Mouse (Mus musculus) hindbrain, postnatal 0 days (tissue): Measurements from ENCODE around the gene Ffar1. TPM values are rescaled to one million over a fixed set of nuclear protein-coding genes. Genes with fewer than 3 reads are reported as not detected.

Experiments used
- ATAC-seq: fragments of 200-750 bp; cut with Nextera tagmentation; 2 replicates; pipeline ENCODE4 v1.8.0; 2017; ENCODE audit warnings: mild to moderate bottlenecking, moderate TSS enrichment, moderate library complexity
- DNase-seq: peaks from one replicate; pipeline ENCODE4 v3.0.0-alpha.2; 2015; ENCODE audit warnings: low spot score
- H3K27ac ChIP-seq: fragments of 300-500 bp; sonication (generic); 2 replicates; pipeline ENCODE4 v1.5.1; 2014; ENCODE audit warnings: mild to moderate bottlenecking
- H3K27me3 ChIP-seq: fragments of 300-500 bp; sonication (generic); 2 replicates; pipeline ENCODE4 v1.6.1; 2014; ENCODE audit warnings: low read length, mixed read lengths; ENCODE audit not compliant: insufficient read depth
- H3K36me3 ChIP-seq: fragments of 300-500 bp; sonication (generic); 2 replicates; pipeline ENCODE4 v1.6.1; 2014; ENCODE audit warnings: low read length, mixed read lengths; ENCODE audit not compliant: insufficient read depth
- H3K4me1 ChIP-seq: fragments of 300-500 bp; sonication (generic); 2 replicates; pipeline ENCODE4 v1.6.1; 2014; ENCODE audit warnings: antibody characterized with exemption, low read length, mixed read lengths; ENCODE audit not compliant: insufficient read depth
- H3K4me2 ChIP-seq: fragments of 300-500 bp; sonication (generic); 2 replicates; pipeline ENCODE4 v1.6.1; 2014; ENCODE audit warnings: low read depth, mild to moderate bottlenecking, low read length, moderate library complexity, mixed read lengths
- H3K4me3 ChIP-seq: fragments of 300-500 bp; sonication (generic); 2 replicates; pipeline ENCODE4 v1.5.1; 2014; ENCODE audit warnings: low read length
- H3K9ac ChIP-seq: fragments of 300-500 bp; sonication (generic); replicated peaks from 2 replicates; pipeline ENCODE4 v1.6.1; 2014; ENCODE audit warnings: mild to moderate bottlenecking, low read length, moderate library complexity, mixed read lengths
- H3K9me3 ChIP-seq: fragments of 300-500 bp; sonication (generic); 2 replicates; pipeline ENCODE4 v1.6.1; 2016; ENCODE audit warnings: low read length, mixed read lengths
- CTCF ChIP-seq: IDR thresholded peaks from 2 replicates; pipeline ENCODE4 v1.5.1; 2016; ENCODE audit warnings: antibody characterized with exemption, control low read depth, low read depth
- WGBS: fragments of 180-500 bp; shearing (Covaris S2); extraction: QIAGEN DNeasy Blood & Tissue Kit; methylation state at CpG from one replicate; pipeline ENCODE4 v1.1.7; 2014; 5-methylcytosine and 5-hydroxymethylcytosine counted together
- polyA plus RNA-seq: library from polyadenylated mRNA; unstranded; fragments of >200 nt; fragmentation: Nextera tagmentation; extraction: Ambion mirVana; gene quantifications from 2 replicates; pipeline ENCODE4 v1.2.1, GENCODE M21; 2015
- total RNA-seq: library from RNA; depleted of rRNA; stranded (reverse); fragments of >200 nt; gene quantifications from 2 replicates; pipeline ENCODE4 v1.2.3, GENCODE M21; 2014

Gene Ffar1
- total and polyA plus RNA-seq, 2 experiments from 2014 or later, result not detected

DNA sequence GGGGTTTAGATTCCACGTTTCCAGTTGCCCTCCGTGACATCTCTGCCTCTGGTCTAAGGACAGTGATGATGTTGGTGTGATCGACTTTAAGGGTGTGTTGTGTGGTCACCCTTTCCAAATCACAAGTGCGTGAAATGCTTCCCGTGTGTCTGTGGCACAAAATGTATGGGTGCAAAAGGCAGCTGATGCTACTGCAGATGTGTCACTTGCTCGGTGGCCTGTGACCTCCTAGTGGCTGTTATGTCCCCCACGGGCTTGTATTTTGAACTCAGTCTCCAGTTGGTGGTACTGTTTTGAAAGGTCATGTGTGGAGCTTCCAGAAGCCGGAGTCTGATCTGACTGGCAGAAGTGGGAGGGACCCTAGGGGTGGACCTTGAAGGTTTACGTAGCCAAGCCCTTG, 30.4 kb upstream of the Ffar1 start:
- H3K27ac ChIP-seq, result no peak overlapping the region
- H3K9ac ChIP-seq, result no peak overlapping the region
- no peak overlapping the region for H3K4me3 ChIP-seq
- H3K36me3 ChIP-seq, result no peaks in the 10 kb centered on the region
- H3K9me3 ChIP-seq, result no peaks in the 10 kb centered on the region
- no peaks in the 10 kb centered on the region for H3K27me3 ChIP-seq
- no peak overlapping the region for H3K4me2 ChIP-seq
- no peak for TF ChIP-seq CTCF
- no peak for DNase-seq
- WGBS, result 80% methylated on average over 9 of the region's 9 CpGs
- no peak for ATAC-seq
- no peaks in the 10 kb centered on the region for H3K4me1 ChIP-seq

DNA sequence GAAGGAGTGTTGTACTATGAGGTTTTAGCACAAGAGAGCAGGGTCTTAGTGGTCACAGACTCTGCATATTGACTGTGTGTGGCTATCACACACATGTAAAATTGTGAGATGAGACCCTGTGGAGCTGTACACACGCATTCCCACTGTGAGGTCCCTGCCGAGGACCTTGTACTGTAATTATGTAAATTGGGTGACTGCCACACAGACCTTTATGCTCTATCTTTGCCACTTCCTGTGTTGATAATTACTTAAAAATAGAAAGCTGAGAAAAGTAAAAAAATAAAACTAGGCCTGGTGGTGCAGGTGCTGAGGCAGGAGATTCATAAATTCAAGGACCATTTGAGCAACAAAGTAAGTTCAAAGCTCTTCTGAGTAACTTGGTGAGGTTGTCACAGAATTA, 29.3 kb upstream of the Ffar1 start:
- Histone ChIP-seq H3K9me3 (no peaks in the 10 kb centered on the region), H3K36me3 (no peaks in the 10 kb centered on the region), H3K9ac (no peak overlapping the region), H3K4me1 (no peaks in the 10 kb centered on the region), H3K4me2 (no peak overlapping the region), H3K27ac (no peak overlapping the region), H3K4me3 (no peak overlapping the region), H3K27me3 (no peaks in the 10 kb centered on the region)
- 41% methylated on average over 2 of the region's 2 CpGs for WGBS
- DNase-seq (no peak), ATAC-seq (no peak)
- no peak for TF ChIP-seq CTCF

DNA sequence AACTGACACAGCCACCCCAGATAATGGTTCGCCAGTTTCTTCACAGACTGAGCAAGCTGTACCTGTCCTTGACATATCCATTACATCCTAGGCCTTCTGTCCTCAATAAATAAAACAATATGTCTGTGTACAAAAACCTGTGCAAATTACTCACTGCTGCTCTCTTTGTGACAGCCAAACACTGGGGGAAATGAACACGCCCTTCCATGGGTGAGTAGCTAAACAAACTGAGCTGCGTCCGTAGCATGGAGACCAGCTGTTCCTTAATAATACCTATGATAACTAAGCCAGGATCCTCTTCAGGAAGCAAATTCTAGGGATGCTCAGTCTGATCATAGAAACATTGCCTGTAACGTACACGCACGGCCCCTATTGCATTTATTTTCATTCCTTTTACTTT, 27.4 kb upstream of the Ffar1 start:
- DNase-seq (no peak), ATAC-seq (no peak)
- Histone ChIP-seq H3K4me2 (no peak overlapping the region), H3K9me3 (no peaks in the 10 kb centered on the region), H3K4me1 (no peaks in the 10 kb centered on the region), H3K4me3 (no peak overlapping the region), H3K27ac (no peak overlapping the region), H3K9ac (no peak overlapping the region), H3K27me3 (no peaks in the 10 kb centered on the region), H3K36me3 (no peaks in the 10 kb centered on the region)
- 82% methylated on average over 7 of the region's 7 CpGs for WGBS
- no peak for TF ChIP-seq CTCF

DNA sequence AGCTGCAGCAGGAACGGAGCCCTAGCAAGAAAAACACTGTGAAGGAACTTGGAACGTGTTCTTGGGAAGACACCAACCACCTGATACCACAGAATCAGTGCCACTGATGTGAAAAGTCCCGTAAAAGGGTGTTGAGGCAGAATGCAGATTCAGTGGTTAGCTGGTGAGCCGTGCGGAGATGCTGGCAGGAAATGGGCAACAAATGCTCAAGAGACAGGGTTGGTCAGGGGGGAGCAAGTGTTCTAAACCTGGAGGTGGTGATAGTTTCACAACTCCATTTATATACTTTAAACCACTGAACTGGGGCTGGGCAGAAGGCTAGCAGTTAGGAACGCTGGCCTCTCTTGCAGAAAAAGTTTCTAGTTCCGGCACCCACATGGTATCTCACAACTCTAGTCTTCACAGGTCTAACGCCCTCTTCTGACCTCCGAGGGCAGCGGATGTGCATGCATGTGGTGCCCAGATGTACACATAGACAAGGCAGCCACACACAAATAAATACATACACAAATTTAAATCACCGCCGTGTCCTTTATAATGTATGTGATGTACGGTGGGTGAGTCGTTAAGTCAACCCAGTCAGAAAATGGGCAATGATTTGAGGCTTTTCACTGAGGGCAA, 26.3 kb upstream of the Ffar1 start:
- H3K4me1 ChIP-seq, result no peaks in the 10 kb centered on the region
- no peak overlapping the region for H3K9ac ChIP-seq
- H3K9me3 ChIP-seq, result no peaks in the 10 kb centered on the region
- no peak for TF ChIP-seq CTCF
- H3K36me3 ChIP-seq, result no peaks in the 10 kb centered on the region
- no peak for ATAC-seq
- no peaks in the 10 kb centered on the region for H3K27me3 ChIP-seq
- no peak overlapping the region for H3K27ac ChIP-seq
- no peak for DNase-seq
- no peak overlapping the region for H3K4me3 ChIP-seq
- H3K4me2 ChIP-seq, result no peak overlapping the region
- 76% methylated on average over 14 of the region's 14 CpGs for WGBS

DNA sequence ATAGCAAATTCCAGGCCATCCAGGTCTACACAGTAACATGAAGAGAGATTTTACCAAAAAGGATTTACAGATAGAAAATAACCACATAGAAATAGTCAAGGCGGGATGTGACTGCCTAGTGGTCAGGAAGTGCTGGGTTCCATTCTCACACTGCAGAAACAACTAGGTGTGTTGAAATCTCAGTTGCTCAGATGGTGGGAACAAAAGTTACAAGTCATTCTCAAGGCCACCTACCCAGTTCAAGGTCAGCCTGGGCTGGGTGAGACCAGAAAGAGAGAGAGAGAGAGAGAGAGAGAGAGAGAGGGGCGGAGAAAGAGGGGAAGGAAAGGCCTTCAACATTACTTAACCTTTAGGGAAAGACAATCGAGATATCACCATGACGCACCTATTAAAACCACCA, 25.5 kb upstream of the Ffar1 start:
- Histone ChIP-seq H3K4me1 (no peaks in the 10 kb centered on the region), H3K9me3 (no peaks in the 10 kb centered on the region), H3K4me2 (no peak overlapping the region), H3K4me3 (no peak overlapping the region), H3K27me3 (no peaks in the 10 kb centered on the region), H3K9ac (no peak overlapping the region), H3K27ac (no peak overlapping the region), H3K36me3 (no peaks in the 10 kb centered on the region)
- DNase-seq, result no peak
- no peak for ATAC-seq
- no peak for TF ChIP-seq CTCF
- 83% methylated on average over 4 of the region's 4 CpGs for WGBS

DNA sequence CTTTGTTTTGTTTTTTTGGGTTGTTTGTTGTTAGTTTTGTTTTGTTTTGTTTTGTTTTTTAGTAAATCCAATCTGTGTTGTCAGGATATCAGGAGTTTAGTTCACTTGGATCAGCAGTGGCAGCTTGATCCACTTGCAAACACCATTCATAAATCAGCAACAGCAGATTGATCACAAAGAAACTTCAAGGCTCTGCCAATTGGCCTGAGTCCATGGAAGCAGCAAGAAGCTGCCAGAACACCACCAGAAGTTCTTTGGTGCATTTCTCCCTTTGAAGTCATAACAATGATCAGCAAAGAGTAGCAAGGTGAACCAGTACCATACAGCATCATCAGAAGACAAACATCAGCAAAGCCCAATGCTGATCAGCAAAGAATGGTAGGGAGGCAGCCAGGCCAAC, 22.7 kb upstream of the Ffar1 start:
- no peaks in the 10 kb centered on the region for H3K27me3 ChIP-seq
- no peak overlapping the region for H3K27ac ChIP-seq
- H3K4me3 ChIP-seq, result no peak overlapping the region
- no peaks in the 10 kb centered on the region for H3K9me3 ChIP-seq
- no peak for TF ChIP-seq CTCF
- no peak overlapping the region for H3K4me2 ChIP-seq
- H3K36me3 ChIP-seq, result no peaks in the 10 kb centered on the region
- no peak for ATAC-seq
- H3K9ac ChIP-seq, result no peak overlapping the region
- no peaks in the 10 kb centered on the region for H3K4me1 ChIP-seq
- DNase-seq, result no peak

DNA sequence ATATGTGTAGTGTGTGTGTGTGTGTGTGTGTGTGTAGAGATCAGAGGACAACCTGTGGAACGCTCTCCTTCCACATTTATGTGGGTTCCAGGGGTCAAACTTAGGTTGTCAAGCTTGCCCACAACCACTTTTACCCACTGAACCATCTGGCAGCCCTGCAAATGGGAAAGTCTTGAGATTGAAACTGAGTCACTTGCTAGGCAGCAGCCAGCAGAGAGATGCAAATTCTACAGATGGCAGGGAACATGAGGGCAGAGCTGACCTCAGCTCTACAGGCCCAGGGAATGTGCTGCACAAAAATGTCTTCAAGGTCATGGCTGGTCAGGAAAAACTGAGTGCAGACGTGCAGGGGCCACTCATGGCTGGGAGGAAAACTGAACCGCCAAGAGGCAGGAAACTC, 20.0 kb upstream of the Ffar1 start:
- Histone ChIP-seq H3K27ac (no peak overlapping the region), H3K4me2 (no peak overlapping the region), H3K9ac (no peak overlapping the region), H3K9me3 (no peaks in the 10 kb centered on the region), H3K27me3 (no peaks in the 10 kb centered on the region), H3K4me3 (no peak overlapping the region), H3K4me1 (no peaks in the 10 kb centered on the region), H3K36me3 (no peaks in the 10 kb centered on the region)
- 81% methylated on average over 3 of the region's 3 CpGs for WGBS
- no peak for TF ChIP-seq CTCF
- no peak for ATAC-seq
- no peak for DNase-seq
